Mouse (Mus musculus): ENCODE results near the gene Mpeg1.

Mpeg1 gene

DNA sequence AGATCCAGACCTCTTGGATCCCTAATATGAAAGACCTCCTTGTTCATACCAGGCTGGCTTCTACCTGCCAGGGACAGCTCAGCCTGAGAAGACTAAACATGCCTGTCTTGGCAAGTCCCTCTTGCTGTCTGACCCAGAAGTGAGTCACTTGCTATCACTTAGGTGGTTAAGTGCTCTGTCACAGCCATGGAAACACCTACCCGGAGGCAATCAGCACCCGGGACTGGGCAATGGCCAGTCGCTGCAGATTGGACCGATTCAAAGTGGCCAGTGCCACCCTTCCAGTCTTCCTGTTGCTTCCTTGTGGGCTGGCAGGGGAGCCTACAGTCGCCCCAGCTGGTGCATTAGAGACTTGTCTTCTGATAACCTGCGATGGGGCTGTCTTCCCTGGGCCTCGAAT, 31.1 kb downstream of the Mpeg1 start:
- DNase-seq (ENCODE audit: low spot score in 2 of 2) = no peak

DNA sequence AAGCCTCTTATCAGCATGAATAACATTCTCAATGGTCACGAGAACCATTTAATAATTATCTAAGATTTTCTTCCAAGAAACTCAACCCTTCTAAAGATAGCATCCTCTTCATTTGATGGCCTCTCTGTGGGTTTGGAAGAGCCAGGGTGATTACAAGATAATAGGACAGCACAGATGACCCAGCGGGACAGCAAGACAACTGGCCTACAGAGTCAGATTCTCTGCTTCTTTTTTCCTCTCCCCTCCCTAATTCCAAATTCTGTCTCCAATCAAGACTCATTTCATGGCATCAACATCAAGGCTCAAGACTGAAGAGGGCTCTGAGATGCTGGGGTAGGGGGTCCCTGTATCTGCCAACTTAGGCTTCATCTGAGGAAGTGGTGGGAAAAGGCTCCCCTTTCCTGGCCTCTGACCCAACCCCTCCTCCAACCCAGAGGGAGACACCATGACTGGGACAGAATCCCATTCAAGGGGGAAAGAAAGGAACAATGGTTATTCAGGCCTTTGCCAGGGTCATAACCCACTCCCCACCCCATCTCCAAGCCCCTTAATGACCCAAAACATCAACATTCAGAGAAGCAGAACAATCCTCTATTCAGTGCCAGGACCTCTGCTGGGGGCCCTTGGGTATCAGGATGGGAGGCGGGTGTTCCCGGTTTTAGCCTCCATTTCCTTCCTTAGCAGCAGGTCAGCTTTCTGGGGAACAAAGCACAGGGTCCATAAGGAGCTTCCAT, 33.0 kb downstream of the Mpeg1 start:
- no peak for DNase-seq (ENCODE audit: low spot score in 2 of 2)

DNA sequence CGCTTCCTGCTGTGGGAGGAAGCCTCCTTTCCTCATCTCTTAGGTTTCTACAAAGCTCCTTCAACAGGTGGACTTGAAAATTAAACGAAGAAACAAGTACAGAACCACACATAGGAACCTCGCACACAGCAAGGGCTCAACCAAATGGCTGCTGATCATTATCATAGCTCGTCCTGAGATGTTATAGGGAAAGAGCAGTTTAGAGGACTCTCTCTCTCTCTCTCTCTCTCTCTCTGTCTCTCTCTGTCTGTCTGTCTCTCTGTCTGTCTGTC, 33.5 kb downstream of the Mpeg1 start:
- DNase-seq (ENCODE audit: low spot score in 2 of 2) = no peak

DNA sequence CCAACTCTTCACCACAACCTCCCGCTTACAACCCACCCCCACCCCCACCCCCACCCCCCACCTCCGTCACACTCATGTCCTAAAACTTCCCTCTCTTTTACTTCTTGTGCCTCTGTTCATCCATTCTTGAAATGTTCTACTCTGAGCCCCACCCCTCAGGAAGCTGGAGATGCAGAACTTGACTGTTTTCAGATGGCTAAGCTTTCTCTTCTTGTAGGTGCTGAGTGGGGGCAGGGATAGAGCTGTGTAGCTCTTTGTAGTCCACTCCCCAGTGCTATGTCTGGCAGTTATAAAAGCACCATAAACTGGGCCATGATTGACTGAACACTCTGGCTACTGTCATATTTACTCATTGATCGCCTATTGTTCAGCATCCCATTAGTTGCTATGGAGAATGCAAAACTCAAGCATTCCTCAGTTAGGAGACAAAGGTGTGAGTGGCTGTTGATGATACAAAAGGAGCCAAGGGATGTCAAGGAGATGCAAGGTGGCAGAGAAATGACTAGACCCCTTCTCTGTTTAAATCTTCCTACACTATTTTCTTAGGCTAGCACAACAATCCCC, 34.5 kb downstream of the Mpeg1 start:
- DNase-seq (ENCODE audit: low spot score in 2 of 2) = no peak

DNA sequence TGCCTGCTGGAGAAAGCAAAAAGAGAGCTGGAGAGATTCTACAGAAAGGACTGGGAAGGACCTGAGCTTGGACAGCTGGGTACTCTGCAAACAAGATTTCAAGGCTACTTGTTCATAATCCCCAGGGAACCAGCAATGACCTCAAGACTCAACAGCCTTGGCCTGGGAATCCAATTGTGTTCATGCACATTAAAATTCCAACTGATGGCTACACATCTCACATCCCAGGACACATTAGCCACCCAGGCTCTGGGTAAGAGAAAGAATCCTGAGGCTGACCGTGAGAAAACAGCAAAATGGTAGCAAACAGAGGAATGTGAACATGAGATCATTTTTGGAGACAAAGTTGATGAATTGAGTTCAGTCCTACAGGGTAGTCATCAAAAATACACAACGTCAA, 35.7 kb downstream of the Mpeg1 start:
- DNase-seq (ENCODE audit: low spot score in 2 of 2) = no peak

DNA sequence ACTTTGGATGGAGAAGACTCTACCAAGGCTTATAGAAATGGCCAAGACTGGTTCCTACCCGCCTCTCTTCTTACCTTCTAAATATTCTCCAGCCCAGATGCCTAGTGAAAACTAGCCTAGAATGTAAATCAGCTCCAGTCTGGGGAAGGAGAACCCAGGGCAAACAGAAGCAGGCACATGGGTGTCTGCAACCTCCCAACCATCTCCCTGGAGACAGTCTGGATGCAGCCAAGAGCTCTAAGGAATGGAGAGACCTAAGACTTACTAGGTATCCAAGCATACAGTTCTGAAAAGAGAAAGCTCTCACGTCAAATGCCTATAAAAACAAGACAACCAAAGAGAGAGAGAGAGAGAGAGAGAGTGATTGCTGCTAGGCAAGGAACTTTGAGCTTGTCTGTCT, 37.3 kb downstream of the Mpeg1 start:
- no peak for DNase-seq (ENCODE audit: low spot score in 2 of 2)

DNA sequence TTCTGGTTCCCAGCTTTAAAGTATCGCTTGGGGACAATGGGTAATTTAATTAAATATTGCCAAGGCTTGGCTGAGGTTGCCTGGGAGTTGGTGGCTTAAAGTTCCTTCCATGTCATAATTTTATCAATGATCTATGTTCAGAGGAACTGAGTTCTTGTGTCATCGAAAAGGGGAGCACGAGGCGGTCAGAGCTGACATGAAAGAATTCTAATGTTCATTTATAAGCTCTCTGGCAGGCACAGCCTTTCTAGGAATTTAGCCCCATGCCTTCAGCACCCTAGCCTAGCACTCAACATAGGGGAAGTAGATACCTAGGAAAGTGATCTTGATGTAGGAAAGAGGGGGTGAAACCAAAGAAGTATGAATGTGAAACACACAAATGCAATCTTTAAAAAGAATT, 37.7 kb downstream of the Mpeg1 start:
- DNase-seq (ENCODE audit: low spot score in 2 of 2) = no peak

DNA sequence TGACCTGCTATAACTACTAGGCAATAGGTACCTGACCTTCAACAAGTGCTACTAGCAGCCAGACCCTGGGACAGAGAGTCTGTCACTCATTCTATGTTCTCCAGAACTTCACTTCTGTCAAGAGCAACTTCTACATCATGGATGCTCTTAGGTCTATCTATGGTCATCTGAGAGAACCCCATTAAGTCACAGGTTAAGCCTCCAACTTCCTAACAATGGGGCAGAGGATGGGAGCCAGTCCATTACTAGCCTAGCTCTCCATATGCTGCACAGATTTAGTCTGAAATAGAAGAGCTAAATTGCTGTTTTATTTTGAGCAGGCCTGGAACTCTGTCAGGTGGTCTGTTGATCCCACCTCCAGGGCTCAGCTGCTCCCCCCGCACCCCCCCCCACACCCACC, 38.4 kb downstream of the Mpeg1 start:
- no peak for DNase-seq (ENCODE audit: low spot score in 2 of 2)

DNA sequence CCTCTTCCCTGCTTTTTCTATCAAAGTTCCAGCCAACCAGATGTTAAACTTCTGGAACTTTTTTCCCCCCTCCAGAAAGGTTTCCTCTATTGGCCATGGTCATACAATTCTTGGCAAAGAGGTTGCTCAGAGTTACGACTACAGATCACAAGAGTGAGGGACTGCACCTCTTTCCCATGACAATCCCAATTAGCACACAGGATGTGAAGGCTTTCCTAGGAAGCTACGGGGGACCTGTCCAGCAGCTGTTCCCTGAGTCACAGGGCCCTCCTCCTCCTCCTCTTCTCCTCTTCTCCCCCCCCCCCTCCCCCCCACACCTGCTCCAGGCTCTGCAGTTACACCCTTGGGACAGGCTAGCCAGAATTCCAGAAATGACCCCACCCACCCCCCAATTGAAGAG, 38.9 kb downstream of the Mpeg1 start:
- no peak for DNase-seq (ENCODE audit: low spot score in 2 of 2)

DNA sequence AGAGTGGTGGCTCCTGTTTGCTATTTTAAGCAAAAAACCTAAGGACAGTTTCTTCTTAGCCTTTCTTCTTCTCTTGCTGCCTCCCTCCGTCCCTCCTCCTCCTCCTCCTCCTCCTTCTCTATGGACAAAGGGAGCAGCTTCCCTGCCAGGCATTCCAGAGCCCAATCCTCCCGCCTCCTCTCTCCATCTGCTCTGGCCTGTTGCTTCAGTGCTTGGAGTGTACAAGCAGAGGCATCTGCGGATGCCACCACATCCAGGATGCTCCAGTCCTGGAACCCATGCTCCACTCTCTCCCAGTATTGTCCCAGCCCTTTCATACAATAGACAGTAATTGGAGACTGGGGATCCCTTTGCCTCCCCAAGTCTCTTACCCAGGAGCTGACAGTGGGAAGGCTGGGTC, 39.5 kb downstream of the Mpeg1 start:
- peak; percentile 51 to 61 for DNase-seq (ENCODE audit: low spot score in 2 of 2)

DNA sequence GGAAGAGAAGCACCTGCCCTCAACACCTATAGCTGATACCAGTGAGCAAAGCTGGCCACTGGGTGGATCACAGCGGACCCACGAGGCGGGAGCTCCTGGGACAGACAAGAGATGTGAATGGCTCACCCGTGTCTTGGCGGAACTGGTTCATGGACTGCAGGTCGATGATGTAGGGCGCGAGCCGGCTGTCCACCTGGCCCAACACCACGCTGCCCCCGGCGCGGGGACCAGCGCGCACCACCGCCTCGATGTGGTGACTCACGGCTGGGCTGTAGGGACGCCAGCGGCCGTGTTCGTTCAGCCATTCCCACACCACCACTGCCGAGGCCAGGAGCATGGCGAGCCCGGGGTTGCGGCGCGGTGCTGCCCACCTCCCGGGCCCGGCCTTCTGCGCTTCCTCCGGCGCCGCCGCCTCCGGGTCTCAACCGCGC, 40.3 kb downstream of the Mpeg1 start:
- peak in 1 of 2 experiments; percentile 53 for DNase-seq (ENCODE audit: low spot score in 2 of 2)

DNA sequence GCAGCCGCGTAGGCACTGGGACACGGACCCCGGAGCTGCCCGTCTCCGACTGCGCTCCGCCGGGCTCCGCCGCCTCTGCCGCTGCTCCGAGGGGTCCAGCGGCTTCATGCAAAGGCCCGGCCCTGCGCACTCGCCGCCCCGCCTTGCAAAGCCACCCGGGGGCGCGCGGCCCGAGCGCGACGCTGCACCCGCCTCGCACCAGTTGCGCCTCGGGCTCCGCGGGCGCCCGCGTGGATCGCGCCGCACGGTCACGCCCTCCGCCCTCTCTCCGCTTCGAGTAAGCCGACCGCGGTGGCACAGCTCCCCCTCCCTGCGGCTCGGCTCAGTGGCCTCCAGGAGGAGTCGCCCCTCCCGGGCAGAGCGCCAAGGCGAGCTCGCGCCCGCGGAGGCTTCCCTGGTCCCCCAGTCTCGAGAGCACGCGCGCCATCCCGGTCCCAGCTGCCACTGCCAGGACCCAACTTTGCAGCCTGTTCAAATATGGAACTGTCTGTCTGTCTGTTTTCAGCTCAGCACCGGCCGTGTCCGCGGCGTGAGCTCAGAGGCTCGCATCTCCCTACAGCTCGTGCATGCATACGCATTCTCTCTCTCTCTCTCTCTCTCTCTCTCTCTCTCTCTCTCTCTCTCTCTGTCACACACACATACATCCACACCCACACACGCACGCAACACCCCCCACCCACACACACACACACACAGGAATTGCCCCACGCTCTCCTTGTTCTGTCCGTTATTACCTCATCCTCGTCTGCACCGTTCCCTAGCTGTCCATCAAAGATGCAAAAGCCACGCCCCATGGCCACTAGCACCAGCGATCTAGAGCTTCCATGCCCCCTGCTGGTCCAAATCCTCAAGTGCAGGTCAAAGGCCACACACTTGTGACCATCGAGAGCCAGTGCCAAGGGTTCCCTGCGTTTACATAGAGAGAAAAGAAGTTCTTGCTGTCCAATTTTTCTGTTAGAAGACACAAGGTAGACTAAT, 41.1 kb downstream of the Mpeg1 start, which contains the start of gene Dtx4:
TSS of gene Dtx4 (minus strand) at position 85 of the 978 bp plus-strand sequence.
- peak; percentile 91 to 93 for DNase-seq (ENCODE audit: low spot score in 2 of 2)

DNA sequence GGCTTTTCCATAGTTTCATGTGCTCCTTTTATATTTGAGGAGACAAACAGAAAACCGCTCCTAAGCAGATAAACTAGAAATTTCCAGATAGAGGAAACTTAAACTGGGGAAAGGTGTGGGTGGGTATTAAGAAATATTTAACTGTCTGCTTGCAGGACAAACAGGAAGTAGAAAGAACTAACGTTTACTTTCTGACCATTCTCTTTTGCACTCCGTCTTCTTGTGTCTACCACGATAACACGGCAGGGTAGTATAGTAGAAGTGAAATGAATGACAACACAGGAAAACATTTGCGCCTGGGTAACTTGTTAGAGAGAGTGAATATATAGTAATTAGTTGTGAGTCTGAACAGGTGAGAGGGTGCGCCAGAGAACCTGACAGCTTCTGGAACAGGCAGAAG, 42.2 kb downstream of the Mpeg1 start:
- no peak for DNase-seq (ENCODE audit: low spot score in 2 of 2)

DNA sequence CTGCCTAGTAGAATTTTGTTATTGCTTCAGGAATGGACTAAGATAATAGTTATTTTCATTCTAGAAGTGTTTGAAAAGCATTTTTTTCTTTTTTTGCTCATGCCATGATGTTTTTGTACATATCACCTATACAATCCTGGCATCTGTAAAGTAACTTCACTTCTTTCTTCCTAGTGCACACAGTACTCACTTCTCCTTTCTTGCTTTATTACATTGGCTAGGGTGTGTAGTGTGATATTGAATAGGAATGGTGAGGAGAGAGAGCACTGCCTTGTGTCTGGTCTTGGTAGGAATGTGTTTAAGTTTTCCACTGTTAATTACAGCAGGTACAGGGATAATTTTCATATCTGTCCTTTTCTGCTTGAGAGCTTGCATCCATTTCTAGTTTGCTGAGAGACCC, 54.0 kb downstream of the Mpeg1 start:
- DNase-seq (ENCODE audit: low spot score in 2 of 2) = no peak

Measured in frontal cortex, postnatal 10 days (tissue).